Mouse (Mus musculus): Measurements from ENCODE around the gene Plcb3. TPM values are rescaled to one million over a fixed set of nuclear protein-coding genes. Genes with fewer than 3 reads are reported as not detected.

Plcb3 gene
- polyA plus RNA-seq, 1 experiment: 51.7 TPM

DNA sequence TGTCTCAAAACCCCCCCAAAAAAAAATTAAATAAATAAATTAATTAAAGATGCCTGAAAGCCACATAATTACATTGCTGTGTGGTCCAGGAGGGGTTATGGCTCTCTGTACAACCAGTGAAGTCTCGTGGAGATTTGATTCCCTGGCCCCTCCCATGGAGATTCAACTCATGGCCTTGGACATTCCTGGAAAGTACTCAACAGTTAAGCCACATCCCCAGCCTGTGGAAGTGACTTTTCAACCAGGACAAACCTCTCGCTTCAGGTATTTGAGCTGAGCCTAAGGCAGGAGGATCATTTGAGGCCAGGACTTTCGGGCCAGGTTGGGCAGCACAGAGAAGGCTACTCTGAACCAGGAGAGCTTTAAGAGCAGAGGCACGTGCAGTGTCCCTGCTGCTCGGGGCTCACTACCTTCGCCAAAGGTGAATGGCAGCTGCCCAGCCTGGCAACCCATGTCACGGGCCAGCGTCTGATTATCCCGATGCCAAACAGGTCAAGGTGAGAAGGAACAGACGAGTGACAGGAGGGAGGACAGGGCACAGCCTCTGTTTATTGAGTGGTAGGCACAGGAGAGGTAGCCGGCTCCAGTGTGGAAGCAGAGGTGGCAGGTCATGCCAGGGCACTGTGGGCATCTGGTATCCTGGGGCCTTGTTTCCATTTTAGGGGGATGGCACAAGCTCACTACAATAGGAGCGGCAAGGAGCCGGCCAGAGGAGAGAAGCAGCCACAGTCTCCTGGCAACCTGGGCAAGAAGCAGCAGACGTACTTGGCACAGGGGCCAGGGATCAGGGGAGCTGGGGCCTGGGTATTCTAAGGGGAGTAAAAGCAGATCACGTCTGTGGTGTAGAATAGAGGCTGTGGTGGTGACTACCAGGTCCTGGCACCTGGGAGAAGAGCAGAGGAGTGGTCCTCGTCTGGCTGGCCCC, 38.5 kb downstream of the Plcb3 start:
- H3K27me3 ChIP-seq (ENCODE audit: control insufficient read depth, insufficient read depth, insufficient read length): peaks cover 16% of the 10 kb centered on the region
- TF ChIP-seq MYOG (IDR thresholded peaks at IDR 0.05; ENCODE audit: control insufficient read depth, extremely low read depth, insufficient read length): no peak
- no peak for TF ChIP-seq MYOD1 (IDR thresholded peaks at IDR 0.05; ENCODE audit: control insufficient read depth, insufficient read length, low read depth)
- TF ChIP-seq CEBPB (IDR thresholded peaks at IDR 0.05; ENCODE audit: low read depth): no peak
- TF ChIP-seq CTCF (IDR thresholded peaks at IDR 0.05; ENCODE audit: control insufficient read depth, insufficient read depth, insufficient read length): no peak
- no peak for TF ChIP-seq FOSL1 (IDR thresholded peaks at IDR 0.05; ENCODE audit: insufficient read depth, low read length, poor library complexity, severe bottlenecking)
- no peak for TF ChIP-seq MAX (IDR thresholded peaks at IDR 0.05)
- TF ChIP-seq USF1 (IDR thresholded peaks at IDR 0.05; ENCODE audit: low read depth): no peak
- H3K36me3 ChIP-seq (ENCODE audit: control insufficient read depth, insufficient read depth): no peaks in the 10 kb centered on the region
- H3K4me3 ChIP-seq (ENCODE audit: insufficient read depth, poor library complexity, severe bottlenecking): no peak overlapping the region
- H3K79me2 ChIP-seq (ENCODE audit: control insufficient read depth, insufficient read depth): peaks cover 10% of the 10 kb centered on the region
- peaks cover 2% of the 10 kb centered on the region for H3K79me3 ChIP-seq (ENCODE audit: low read depth)
- no peak overlapping the region for H3ac ChIP-seq (ENCODE audit: control insufficient read depth, insufficient read length, low read depth)

GRCm38 (mm10) chr19:6936299-6936698, 40.0 kb downstream of the Plcb3 start:
- no peak overlapping the region for H3ac ChIP-seq (ENCODE audit: control insufficient read depth, insufficient read length, low read depth)
- no peak overlapping the region for H3K4me3 ChIP-seq (ENCODE audit: insufficient read depth, poor library complexity, severe bottlenecking)
- no peaks in the 10 kb centered on the region for H3K79me3 ChIP-seq (ENCODE audit: low read depth)
- H3K36me3 ChIP-seq (ENCODE audit: control insufficient read depth, insufficient read depth): no peaks in the 10 kb centered on the region
- H3K27me3 ChIP-seq (ENCODE audit: control insufficient read depth, insufficient read depth, insufficient read length): peaks cover 18% of the 10 kb centered on the region
- H3K79me2 ChIP-seq (ENCODE audit: control insufficient read depth, insufficient read depth): peaks cover 6% of the 10 kb centered on the region
- TF ChIP-seq MYOD1 (IDR thresholded peaks at IDR 0.05; ENCODE audit: control insufficient read depth, insufficient read length, low read depth) (no peak), FOSL1 (IDR thresholded peaks at IDR 0.05; ENCODE audit: insufficient read depth, low read length, poor library complexity, severe bottlenecking) (no peak), USF1 (IDR thresholded peaks at IDR 0.05; ENCODE audit: low read depth) (no peak), CTCF (IDR thresholded peaks at IDR 0.05; ENCODE audit: control insufficient read depth, insufficient read depth, insufficient read length) (no peak), CEBPB (IDR thresholded peaks at IDR 0.05; ENCODE audit: low read depth) (no peak)

DNA sequence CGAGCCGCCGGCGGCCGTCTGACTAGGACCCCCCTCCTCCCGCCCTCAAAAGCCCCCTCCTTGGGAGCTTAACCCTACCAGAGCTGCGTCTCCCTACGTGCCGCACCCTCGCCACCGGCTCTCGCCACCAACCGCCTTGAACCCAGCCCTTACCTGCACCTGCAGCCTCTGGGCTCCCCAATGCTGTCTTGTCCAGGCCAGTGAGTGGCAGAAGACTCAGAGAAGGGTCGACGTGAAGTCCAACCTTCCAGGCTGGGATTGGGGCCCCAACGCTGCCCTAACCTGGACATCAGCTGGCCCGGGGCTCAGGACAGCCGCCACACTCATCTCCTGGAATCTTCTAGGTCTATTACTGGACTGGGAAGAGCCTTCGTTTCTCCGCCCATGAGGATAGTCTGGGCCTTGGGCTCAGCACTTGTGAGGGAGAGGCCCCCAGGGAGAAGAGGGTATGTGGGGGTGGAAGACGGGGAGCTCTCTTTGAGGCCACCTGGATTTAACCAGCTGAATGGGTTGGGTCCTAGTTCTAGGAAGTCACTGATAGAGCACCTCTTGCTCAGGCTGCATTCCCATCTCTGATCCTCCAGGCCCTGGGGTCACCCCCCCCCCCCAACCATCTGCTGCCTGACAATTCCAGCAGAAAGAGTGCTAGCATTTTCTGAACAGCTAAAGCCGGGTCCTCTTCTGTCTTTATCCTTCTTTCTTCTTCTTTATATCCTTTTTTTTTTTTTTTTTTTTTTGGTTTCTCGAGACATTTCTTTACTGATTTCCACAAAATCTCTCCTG, 41.9 kb downstream of the Plcb3 start, which contains the start of gene Kcnk4:
Gene Kcnk4 (minus strand): TSS at position 321 of the 783 bp plus-strand sequence.
- no peak for TF ChIP-seq CTCF (IDR thresholded peaks at IDR 0.05; ENCODE audit: control insufficient read depth, insufficient read depth, insufficient read length)
- no peak for TF ChIP-seq MYOG (IDR thresholded peaks at IDR 0.05; ENCODE audit: control insufficient read depth, extremely low read depth, insufficient read length)
- no peak for TF ChIP-seq MYOD1 (IDR thresholded peaks at IDR 0.05; ENCODE audit: control insufficient read depth, insufficient read length, low read depth)
- no peak for TF ChIP-seq USF1 (IDR thresholded peaks at IDR 0.05; ENCODE audit: low read depth)
- TF ChIP-seq CEBPB (IDR thresholded peaks at IDR 0.05; ENCODE audit: low read depth): no peak
- no peak for TF ChIP-seq FOSL1 (IDR thresholded peaks at IDR 0.05; ENCODE audit: insufficient read depth, low read length, poor library complexity, severe bottlenecking)
- TF ChIP-seq MAX (IDR thresholded peaks at IDR 0.05): no peak
- peak within 1 kb of the TSS; percentile 8 for H3ac ChIP-seq (ENCODE audit: control insufficient read depth, insufficient read length, low read depth)
- H3K4me3 ChIP-seq (ENCODE audit: insufficient read depth, poor library complexity, severe bottlenecking): no peak within 1 kb of the TSS
- no peaks in the 10 kb centered on the region for H3K36me3 ChIP-seq (ENCODE audit: control insufficient read depth, insufficient read depth)
- no peaks in the 10 kb centered on the region for H3K79me2 ChIP-seq (ENCODE audit: control insufficient read depth, insufficient read depth)
- peaks cover 18% of the 10 kb centered on the region for H3K27me3 ChIP-seq (ENCODE audit: control insufficient read depth, insufficient read depth, insufficient read length)
- no peaks in the 10 kb centered on the region for H3K79me3 ChIP-seq (ENCODE audit: low read depth)

- no peak for TF ChIP-seq FOSL1 (IDR thresholded peaks at IDR 0.05; ENCODE audit: insufficient read depth, low read length, poor library complexity, severe bottlenecking)
- no peak for TF ChIP-seq MYOD1 (IDR thresholded peaks at IDR 0.05; ENCODE audit: control insufficient read depth, insufficient read length, low read depth)
- no peak for TF ChIP-seq CEBPB (IDR thresholded peaks at IDR 0.05; ENCODE audit: low read depth)
- TF ChIP-seq MAX (IDR thresholded peaks at IDR 0.05): no peak
- TF ChIP-seq MYOG (IDR thresholded peaks at IDR 0.05; ENCODE audit: control insufficient read depth, extremely low read depth, insufficient read length): no peak
- no peak for TF ChIP-seq USF1 (IDR thresholded peaks at IDR 0.05; ENCODE audit: low read depth)
- no peak for TF ChIP-seq CTCF (IDR thresholded peaks at IDR 0.05; ENCODE audit: control insufficient read depth, insufficient read depth, insufficient read length)
- H3ac ChIP-seq (ENCODE audit: control insufficient read depth, insufficient read length, low read depth): peak overlapping the region; percentile 8
- no peaks in the 10 kb centered on the region for H3K36me3 ChIP-seq (ENCODE audit: control insufficient read depth, insufficient read depth)
- no peak overlapping the region for H3K4me3 ChIP-seq (ENCODE audit: insufficient read depth, poor library complexity, severe bottlenecking)
- H3K79me2 ChIP-seq (ENCODE audit: control insufficient read depth, insufficient read depth): no peaks in the 10 kb centered on the region
- H3K27me3 ChIP-seq (ENCODE audit: control insufficient read depth, insufficient read depth, insufficient read length): peaks cover 18% of the 10 kb centered on the region
- no peaks in the 10 kb centered on the region for H3K79me3 ChIP-seq (ENCODE audit: low read depth)
Measured at GRCm38 (mm10) chr19:6933436-6934194, 42.7 kb downstream of the Plcb3 start.

DNA sequence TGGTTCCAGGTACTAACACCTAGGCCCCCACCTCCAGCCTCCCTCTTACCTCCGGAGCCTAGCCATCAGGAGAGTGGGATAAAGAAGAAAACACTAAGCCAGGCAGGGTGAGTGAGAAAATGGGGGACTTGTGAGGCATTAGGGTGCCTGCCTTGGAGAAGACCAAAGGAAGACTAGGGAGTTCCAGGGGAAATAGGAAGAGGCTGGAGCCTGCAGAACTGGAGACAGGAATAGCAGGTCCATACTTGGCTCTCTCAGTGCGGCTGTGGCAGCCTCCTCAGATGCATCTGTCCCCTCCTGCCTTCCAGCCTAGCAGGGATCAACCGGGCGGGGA, 43.2 kb downstream of the Plcb3 start:
- H3K79me3 ChIP-seq (ENCODE audit: low read depth): no peaks in the 10 kb centered on the region
- peaks cover 18% of the 10 kb centered on the region for H3K27me3 ChIP-seq (ENCODE audit: control insufficient read depth, insufficient read depth, insufficient read length)
- H3K79me2 ChIP-seq (ENCODE audit: control insufficient read depth, insufficient read depth): no peaks in the 10 kb centered on the region
- TF ChIP-seq CEBPB (IDR thresholded peaks at IDR 0.05; ENCODE audit: low read depth) (no peak), MYOG (IDR thresholded peaks at IDR 0.05; ENCODE audit: control insufficient read depth, extremely low read depth, insufficient read length) (no peak), MYOD1 (IDR thresholded peaks at IDR 0.05; ENCODE audit: control insufficient read depth, insufficient read length, low read depth) (no peak), USF1 (IDR thresholded peaks at IDR 0.05; ENCODE audit: low read depth) (no peak), FOSL1 (IDR thresholded peaks at IDR 0.05; ENCODE audit: insufficient read depth, low read length, poor library complexity, severe bottlenecking) (no peak), MAX (IDR thresholded peaks at IDR 0.05) (no peak), CTCF (IDR thresholded peaks at IDR 0.05; ENCODE audit: control insufficient read depth, insufficient read depth, insufficient read length) (no peak)
- H3ac ChIP-seq (ENCODE audit: control insufficient read depth, insufficient read length, low read depth): no peak overlapping the region
- H3K4me3 ChIP-seq (ENCODE audit: insufficient read depth, poor library complexity, severe bottlenecking): no peak overlapping the region
- H3K36me3 ChIP-seq (ENCODE audit: control insufficient read depth, insufficient read depth): no peaks in the 10 kb centered on the region
